Mouse (Mus musculus) testis, adult 2 months (tissue): ENCODE measurements around the gene Ccdc174. TPM values are rescaled to one million over a fixed set of nuclear protein-coding genes. Genes with fewer than 3 reads are reported as not detected.
"Not testable (repeated sequence)": the region's sequence is repeated elsewhere in the genome, so short reads cannot be mapped to it uniquely, and the experiment has no call there.

ENCODE experiments used
- H3K27ac ChIP-seq: fragments of 200-500 bp; 2 replicates; pipeline ENCODE4 v1.5.1; 2012; ENCODE audit warnings: low read depth, low read length; ENCODE audit not compliant: control insufficient read depth, insufficient read depth
- H3K27me3 ChIP-seq: fragments of 200-500 bp; 2 replicates; pipeline ENCODE4 v1.6.1; 2012; ENCODE audit warnings: mild to moderate bottlenecking, low read length, moderate library complexity; ENCODE audit not compliant: control insufficient read depth, insufficient read depth
- H3K36me3 ChIP-seq: fragments of 200-500 bp; 2 replicates; pipeline ENCODE4 v1.6.1; 2012; ENCODE audit warnings: mild to moderate bottlenecking, low read length; ENCODE audit not compliant: control insufficient read depth, insufficient read depth
- H3K4me1 ChIP-seq: fragments of 200-500 bp; 2 replicates; pipeline ENCODE4 v1.6.1; 2012; ENCODE audit warnings: low read length; ENCODE audit not compliant: control insufficient read depth, insufficient read depth
- H3K4me3 ChIP-seq: fragments of 200-500 bp; 2 replicates; pipeline ENCODE4 v1.5.1; 2012; ENCODE audit warnings: low read depth, mild to moderate bottlenecking, low read length, moderate library complexity, mixed read lengths; ENCODE audit not compliant: control insufficient read depth
- CTCF ChIP-seq: fragments of 200-500 bp; IDR thresholded peaks from 2 replicates; pipeline ENCODE4 v1.5.1; 2012; ENCODE audit warnings: low read depth, mild to moderate bottlenecking, inconsistent platforms, low read length, moderate library complexity; ENCODE audit not compliant: control insufficient read depth, insufficient read depth, insufficient replicate concordance
- POLR2A ChIP-seq: fragments of 200-500 bp; IDR thresholded peaks from 2 replicates; pipeline ENCODE4 v1.6.1; 2012; ENCODE audit warnings: low read depth, mild to moderate bottlenecking, inconsistent platforms, low read length, moderate library complexity; ENCODE audit not compliant: control insufficient read depth
- polyA plus RNA-seq: library from polyadenylated mRNA; depleted of rRNA; stranded (reverse); fragments of >200 nt; gene quantifications from 2 replicates; pipeline ENCODE4 v1.2.3, GENCODE M21; 2012

The Ccdc174 gene
- polyA plus RNA-seq, 1 experiment = 9.3 TPM

- Histone ChIP-seq H3K27me3 (no peaks in the 10 kb centered on the region), H3K36me3 (peaks cover 1% of the 10 kb centered on the region), H3K4me1 (no peaks in the 10 kb centered on the region), H3K27ac (no peak overlapping the region), H3K4me3 (no peak overlapping the region)
- no peak for TF ChIP-seq POLR2A
- no peak for TF ChIP-seq CTCF
These were observed 12.8 kb downstream of the Ccdc174 start for GRCm38 (mm10) chr6:91890615-91891014.

GRCm38 (mm10) chr6:91891776-91892175 lies 13.9 kb downstream of the Ccdc174 start:
- peaks cover 1% of the 10 kb centered on the region for H3K36me3 ChIP-seq
- TF ChIP-seq POLR2A (no peak), CTCF (no peak)
- H3K4me3 ChIP-seq = no peak overlapping the region
- no peaks in the 10 kb centered on the region for H3K27me3 ChIP-seq
- no peaks in the 10 kb centered on the region for H3K4me1 ChIP-seq
- no peak overlapping the region for H3K27ac ChIP-seq

GRCm38 (mm10) chr6:91896783-91897182 lies 18.9 kb downstream of the Ccdc174 start:
- Histone ChIP-seq H3K4me3 (no peak overlapping the region), H3K27ac (no peak overlapping the region), H3K27me3 (no peaks in the 10 kb centered on the region), H3K36me3 (peaks cover 4% of the 10 kb centered on the region), H3K4me1 (no peaks in the 10 kb centered on the region)
- TF ChIP-seq CTCF = no peak
- no peak for TF ChIP-seq POLR2A

GRCm38 (mm10) chr6:91901505-91901904 lies 23.7 kb downstream of the Ccdc174 start:
- Histone ChIP-seq H3K27ac (no peak overlapping the region), H3K36me3 (peaks cover 4% of the 10 kb centered on the region), H3K27me3 (no peaks in the 10 kb centered on the region), H3K4me1 (no peaks in the 10 kb centered on the region; the same call in 1 of the 2 replicates), H3K4me3 (no peak overlapping the region)
- peak; percentile 46; the same call in 1 of the 2 replicates for TF ChIP-seq CTCF
- no peak for TF ChIP-seq POLR2A

GRCm38 (mm10) chr6:91902509-91902908 lies 24.7 kb downstream of the Ccdc174 start, which contains the start of gene 4930590J08Rik:
TSS of gene 4930590J08Rik (plus strand) at chr6:91902809.
- not testable (repeated sequence) for H3K36me3 ChIP-seq, H3K27me3 ChIP-seq, H3K4me1 ChIP-seq
- peak within 1 kb of the TSS; percentile 78 for H3K27ac ChIP-seq
- H3K4me3 ChIP-seq = peak within 1 kb of the TSS; percentile 90

- H3K36me3 ChIP-seq = no peaks in the 10 kb centered on the region
- TF ChIP-seq CTCF = no peak
- TF ChIP-seq POLR2A = no peak
- H3K27ac ChIP-seq = no peak overlapping the region
- no peaks in the 10 kb centered on the region for H3K27me3 ChIP-seq
- no peak overlapping the region for H3K4me3 ChIP-seq
- H3K4me1 ChIP-seq = no peaks in the 10 kb centered on the region
These were observed 36.2 kb downstream of the Ccdc174 start for GRCm38 (mm10) chr6:91914011-91914410.

GRCm38 (mm10) chr6:91917286-91917685 lies 39.4 kb downstream of the Ccdc174 start:
- Histone ChIP-seq H3K27me3 (no peaks in the 10 kb centered on the region), H3K36me3 (no peaks in the 10 kb centered on the region), H3K27ac (no peak overlapping the region), H3K4me3 (no peak overlapping the region), H3K4me1 (no peaks in the 10 kb centered on the region)
- no peak for TF ChIP-seq CTCF
- TF ChIP-seq POLR2A = no peak

GRCm38 (mm10) chr6:91917716-91918115 lies 39.9 kb downstream of the Ccdc174 start:
- H3K27me3 ChIP-seq = no peaks in the 10 kb centered on the region
- no peak overlapping the region for H3K27ac ChIP-seq
- no peaks in the 10 kb centered on the region for H3K4me1 ChIP-seq
- no peak overlapping the region for H3K4me3 ChIP-seq
- TF ChIP-seq CTCF (no peak), POLR2A (no peak)
- H3K36me3 ChIP-seq = no peaks in the 10 kb centered on the region
